Mouse (Mus musculus) left cerebral cortex, postnatal 14 days (tissue): ENCODE measurements around the gene Taf4. TPM values are rescaled to one million over a fixed set of nuclear protein-coding genes. Genes with fewer than 3 reads are reported as not detected.

Source experiments
- DNase-seq, 2 experiments: peaks; one replicate each; pipeline ENCODE4 v3.0.0; 2021 to 2022; ENCODE audit warnings: low spot score in 2 of 2, mixed read lengths in 1 of 2
- intact Hi-C: fragments of 180-260 bp; cut with DNase I; formaldehyde crosslinking; loops from one replicate; pipeline ENCODE4 v1.15.1; 2025
- total RNA-seq, 2 experiments: library from RNA; stranded (reverse); gene quantifications; 2 replicates each; pipeline ENCODE4 v1.2.3; 2021

Taf4 gene
- total RNA-seq, 2 experiments from 2014 or later, result 15.2 to 17.4 TPM

GRCm38 (mm10) chr2:179986437-179987022 lies 10.1 kb upstream of the Taf4 start:
- intact Hi-C loops, result no loop called here
- no peak for DNase-seq

- intact Hi-C loops, result no loop called here
- DNase-seq, result no peak
Measured at GRCm38 (mm10) chr2:179985695-179986094, 9.2 kb upstream of the Taf4 start.

GRCm38 (mm10) chr2:179984830-179985229 lies 8.4 kb upstream of the Taf4 start:
- DNase-seq, result no peak
- intact Hi-C loops, result no loop called here

- intact Hi-C loops, result no loop called here
- no peak for DNase-seq
Measured at GRCm38 (mm10) chr2:179982715-179983114, 6.3 kb upstream of the Taf4 start.

- no peak for DNase-seq
- intact Hi-C loops, result no loop called here
Measured at GRCm38 (mm10) chr2:179980616-179981015, 4.2 kb upstream of the Taf4 start.

GRCm38 (mm10) chr2:179979836-179980235 lies 3.4 kb upstream of the Taf4 start:
- peak in 1 of 2 experiments; percentile 40 for DNase-seq
- intact Hi-C loops, result loop anchor here (5.0 kb wide), 1 partner anchor 62 kb away; the partner anchor contains the start of genes Psma7 and Ss18l1

GRCm38 (mm10) chr2:179978250-179978649 lies 1.8 kb upstream of the Taf4 start:
- intact Hi-C loops, result loop anchor here (5.0 kb wide), 1 partner anchor 64 kb away; the partner anchor contains the start of genes Psma7 and Ss18l1
- DNase-seq, result no peak

GRCm38 (mm10) chr2:179977344-179978025 lies 1.0 kb upstream of the Taf4 start:
- DNase-seq, result no peak
- intact Hi-C loops, result loop anchor here (2.0 to 5.0 kb wide), 2 partner anchors 47 to 65 kb away; partner anchors contain the start of genes Lsm14b, Psma7 and Ss18l1

- no peak for DNase-seq
- intact Hi-C loops, result loop anchor here (2.0 to 5.0 kb wide), 2 partner anchors 49 to 66 kb away; partner anchors contain the start of genes Lsm14b, Psma7 and Ss18l1
Measured at GRCm38 (mm10) chr2:179976295-179976627, 185 bp downstream of the Taf4 start.

- intact Hi-C loops, result loop anchor here (2.0 to 5.0 kb wide), 2 partner anchors 49 to 66 kb away; partner anchors contain the start of genes Lsm14b, Psma7 and Ss18l1
- DNase-seq, result peak in 1 of 2 experiments; percentile 46
Measured at GRCm38 (mm10) chr2:179975851-179976250, 595 bp downstream of the Taf4 start.

GRCm38 (mm10) chr2:179974651-179975471 lies 1.6 kb downstream of the Taf4 start:
- intact Hi-C loops, result loop anchor here (5.0 kb wide), 2 partner anchors 58 to 67 kb away; partner anchors contain the start of genes Psma7 and Ss18l1
- peak in 1 of 2 experiments; percentile 18 for DNase-seq

- no peak for DNase-seq
- intact Hi-C loops, result loop anchor here (5.0 kb wide), 1 partner anchor 57 kb away; no protein-coding TSS in a partner anchor
Measured at GRCm38 (mm10) chr2:179973871-179974628, 2.4 kb downstream of the Taf4 start.

- intact Hi-C loops, result loop anchor here (5.0 kb wide), 1 partner anchor 55 kb away; no protein-coding TSS in a partner anchor
- DNase-seq, result no peak
Measured at GRCm38 (mm10) chr2:179972406-179972805, 4.0 kb downstream of the Taf4 start.

GRCm38 (mm10) chr2:179971891-179972290 lies 4.6 kb downstream of the Taf4 start:
- intact Hi-C loops, result loop anchor here (5.0 kb wide), 1 partner anchor 55 kb away; no protein-coding TSS in a partner anchor
- no peak for DNase-seq

- no peak for DNase-seq
- intact Hi-C loops, result no loop called here
Measured at GRCm38 (mm10) chr2:179969137-179969536, 7.3 kb downstream of the Taf4 start.

GRCm38 (mm10) chr2:179967633-179968032 lies 8.8 kb downstream of the Taf4 start:
- DNase-seq, result no peak
- intact Hi-C loops, result no loop called here

GRCm38 (mm10) chr2:179961420-179961819 lies 15.0 kb downstream of the Taf4 start:
- intact Hi-C loops, result no loop called here
- DNase-seq, result no peak

- no peak for DNase-seq
- intact Hi-C loops, result no loop called here
Measured at GRCm38 (mm10) chr2:179960327-179960726, 16.1 kb downstream of the Taf4 start.

GRCm38 (mm10) chr2:179959391-179959790 lies 17.1 kb downstream of the Taf4 start:
- no peak for DNase-seq
- intact Hi-C loops, result no loop called here
